Mouse (Mus musculus) cerebellum, postnatal 10 days (tissue): ENCODE data around the gene Map3k5.
"Not testable (repeated sequence)": the region's sequence is repeated elsewhere in the genome, so short reads cannot be mapped to it uniquely, and the experiment has no call there.

ENCODE experiments used
- DNase-seq, 2 experiments: peaks; one replicate each; pipeline ENCODE4 v3.0.0; 2021; ENCODE audit warnings: mixed read lengths in 2 of 2

Gene Map3k5

GRCm38 (mm10) chr10:19968445-19968844 is 34.2 kb downstream of the Map3k5 start:
- no peak for DNase-seq

- DNase-seq, result peak; percentile 31
Measured at GRCm38 (mm10) chr10:19969831-19970460, 35.7 kb downstream of the Map3k5 start.

- not testable (repeated sequence) for DNase-seq
Measured at GRCm38 (mm10) chr10:19971491-19971890, 37.2 kb downstream of the Map3k5 start.

- no peak for DNase-seq
Measured at GRCm38 (mm10) chr10:19973321-19974108, 39.2 kb downstream of the Map3k5 start.

GRCm38 (mm10) chr10:19977557-19977956 is 43.3 kb downstream of the Map3k5 start:
- no peak for DNase-seq

GRCm38 (mm10) chr10:19978662-19979199 is 44.5 kb downstream of the Map3k5 start:
- no peak for DNase-seq

GRCm38 (mm10) chr10:19987736-19988135 is 53.5 kb downstream of the Map3k5 start:
- DNase-seq, result peak in 1 of 2 experiments; percentile 25

GRCm38 (mm10) chr10:19989986-19990385 is 55.7 kb downstream of the Map3k5 start:
- no peak for DNase-seq

- no peak for DNase-seq
Measured at GRCm38 (mm10) chr10:19990638-19991037, 56.4 kb downstream of the Map3k5 start.

- no peak for DNase-seq
Measured at GRCm38 (mm10) chr10:19991237-19991865, 57.1 kb downstream of the Map3k5 start.

- DNase-seq, result no peak
Measured at GRCm38 (mm10) chr10:19991866-19992252, 57.6 kb downstream of the Map3k5 start.

- peak; percentile 30 to 51 for DNase-seq
Measured at GRCm38 (mm10) chr10:19994469-19995450, 60.5 kb downstream of the Map3k5 start.

- no peak for DNase-seq
Measured at GRCm38 (mm10) chr10:19996151-19996550, 61.9 kb downstream of the Map3k5 start.

- DNase-seq, result no peak
Measured at GRCm38 (mm10) chr10:19999703-20000407, 65.6 kb downstream of the Map3k5 start.

GRCm38 (mm10) chr10:20000408-20000770 is 66.1 kb downstream of the Map3k5 start:
- no peak for DNase-seq

- no peak for DNase-seq
Measured at GRCm38 (mm10) chr10:20001990-20002389, 67.7 kb downstream of the Map3k5 start.

GRCm38 (mm10) chr10:20003006-20003405 is 68.7 kb downstream of the Map3k5 start:
- no peak for DNase-seq

- no peak for DNase-seq
Measured at GRCm38 (mm10) chr10:20004786-20005185, 70.5 kb downstream of the Map3k5 start.

GRCm38 (mm10) chr10:20005491-20005952 is 71.2 kb downstream of the Map3k5 start:
- no peak for DNase-seq

- DNase-seq, result peak; percentile 58 to 62
Measured at GRCm38 (mm10) chr10:20006333-20007093, 72.2 kb downstream of the Map3k5 start.

- DNase-seq, result no peak
Measured at GRCm38 (mm10) chr10:20009310-20009709, 75.0 kb downstream of the Map3k5 start.
